Mouse (Mus musculus) limb, embryonic 11.5 days (tissue): Measurements from ENCODE around the gene Tbx6. TPM values are rescaled to one million over a fixed set of nuclear protein-coding genes. Genes with fewer than 3 reads are reported as not detected.

Experiments used
- polyA plus RNA-seq: library from polyadenylated mRNA; unstranded; fragments of >200 nt; fragmentation: Nextera tagmentation; extraction: Ambion mirVana; gene quantifications from 2 replicates; pipeline ENCODE4 v1.2.1, GENCODE M21; 2014

Gene Tbx6
- polyA plus RNA-seq, 1 experiment from 2014 or later: 0.67 TPM

Other genes starting within 250 kb of the Tbx6 start
- 195 and 204 TPM in 2 replicates for gene Eif3c, start 215.1 kb upstream of the Tbx6 start, polyA plus RNA-seq
- gene Apobr, start 196.5 kb upstream of the Tbx6 start, polyA plus RNA-seq: 0.34 and 0.61 TPM in 2 replicates
- gene Cln3, start 195.7 kb upstream of the Tbx6 start, polyA plus RNA-seq: 27.9 and 33.6 TPM in 2 replicates
- not detected in 2 replicates for gene Il27, start 186.5 kb upstream of the Tbx6 start, polyA plus RNA-seq
- gene Nupr1, start 150.6 kb upstream of the Tbx6 start, polyA plus RNA-seq: 0.31 and 1.3 TPM in 2 replicates
- 61.9 and 65.6 TPM in 2 replicates for gene Sgf29, start 132.2 kb upstream of the Tbx6 start, polyA plus RNA-seq
- 0.23 and 0.47 TPM in 2 replicates for gene Sult1a1, start 105.1 kb upstream of the Tbx6 start, polyA plus RNA-seq
- gene Bola2, start 86.1 kb upstream of the Tbx6 start, polyA plus RNA-seq: 152 and 160 TPM in 2 replicates
- gene Slx1b, start 85.7 kb upstream of the Tbx6 start, polyA plus RNA-seq: 8.8 and 9.3 TPM in 2 replicates
- 35.9 and 37.7 TPM in 2 replicates for gene Coro1a, start 73.7 kb upstream of the Tbx6 start, polyA plus RNA-seq
- 35.4 and 37.4 TPM in 2 replicates for gene Mapk3, start 21.9 kb upstream of the Tbx6 start, polyA plus RNA-seq
- 1.7 and 2.4 TPM in 2 replicates for gene Gdpd3, start 15.1 kb upstream of the Tbx6 start, polyA plus RNA-seq
- gene Ypel3, start 4.5 kb upstream of the Tbx6 start, polyA plus RNA-seq: 97.8 and 112 TPM in 2 replicates
- 400 and 426 TPM in 2 replicates for gene Ppp4c, start 11.0 kb downstream of the Tbx6 start, polyA plus RNA-seq
- gene Fam57b, start 16.2 kb downstream of the Tbx6 start, polyA plus RNA-seq: not detected in 2 replicates
- not detected in 2 replicates for gene 4930451I11Rik, start 50.2 kb downstream of the Tbx6 start, polyA plus RNA-seq
- gene Doc2a, start 65.9 kb downstream of the Tbx6 start, polyA plus RNA-seq: 0.85 and 1.5 TPM in 2 replicates
- 25.9 and 29.4 TPM in 2 replicates for gene Hirip3, start 80.5 kb downstream of the Tbx6 start, polyA plus RNA-seq
- 117 and 118 TPM in 2 replicates for gene Ino80e, start 80.9 kb downstream of the Tbx6 start, polyA plus RNA-seq
- gene Taok2, start 103.2 kb downstream of the Tbx6 start, polyA plus RNA-seq: 30.4 and 31.6 TPM in 2 replicates
- 14.1 and 16.5 TPM in 2 replicates for gene Tmem219, start 141.4 kb downstream of the Tbx6 start, polyA plus RNA-seq
- 16.7 and 17.5 TPM in 2 replicates for gene Kctd13, start 147.4 kb downstream of the Tbx6 start, polyA plus RNA-seq
- gene Asphd1, start 168.1 kb downstream of the Tbx6 start, polyA plus RNA-seq: 0.32 TPM in 1 of 2 replicates, not detected in the other
- gene Sez6l2, start 169.1 kb downstream of the Tbx6 start, polyA plus RNA-seq: 0.16 and 0.26 TPM in 2 replicates
- gene Cdipt, start 194.4 kb downstream of the Tbx6 start, polyA plus RNA-seq: 63.7 and 68.7 TPM in 2 replicates
- 1.2 and 1.5 TPM in 2 replicates for gene Cdiptos, start 194.6 kb downstream of the Tbx6 start, polyA plus RNA-seq
- gene Mvp, start 233.1 kb downstream of the Tbx6 start, polyA plus RNA-seq: 2.3 and 3.0 TPM in 2 replicates
- not detected in 2 replicates for gene Pagr1b, start 235.0 kb downstream of the Tbx6 start, polyA plus RNA-seq
- gene Pagr1a, start 235.9 kb downstream of the Tbx6 start, polyA plus RNA-seq: 59.5 and 88.7 TPM in 2 replicates
- gene Gm42742, start 239.6 kb downstream of the Tbx6 start, polyA plus RNA-seq: 26.2 and 66.8 TPM in 2 replicates
- gene Prrt2, start 239.7 kb downstream of the Tbx6 start, polyA plus RNA-seq: 7.7 and 9.2 TPM in 2 replicates
- gene Maz, start 245.6 kb downstream of the Tbx6 start, polyA plus RNA-seq: 84.8 TPM in 2 replicates